Mouse (Mus musculus) myocyte (in vitro differentiated cells): Measurements from ENCODE around the gene Caskin1. TPM values are rescaled to one million over a fixed set of nuclear protein-coding genes. Genes with fewer than 3 reads are reported as not detected.

Experiments
- H3K27me3 ChIP-seq: one replicate; pipeline ENCODE4 v1.6.1; 2011; ENCODE audit not compliant: control insufficient read depth, insufficient read depth, insufficient read length
- H3K36me3 ChIP-seq: one replicate; pipeline ENCODE4 v1.6.1; 2011; ENCODE audit not compliant: control insufficient read depth, insufficient read depth
- H3K4me2 ChIP-seq: one replicate; pipeline ENCODE4 v1.6.1; 2011; ENCODE audit warnings: low read depth, control low read depth
- H3K4me3 ChIP-seq: one replicate; pipeline ENCODE4 v1.5.1; 2011; ENCODE audit warnings: mild to moderate bottlenecking, control low read depth, moderate library complexity
- H3K79me2 ChIP-seq: one replicate; pipeline ENCODE4 v1.6.1; 2011; ENCODE audit not compliant: control insufficient read depth, insufficient read depth
- H3ac ChIP-seq: one replicate; pipeline ENCODE4 v1.6.1; 2011; ENCODE audit not compliant: control insufficient read depth, insufficient read length
- CEBPB ChIP-seq: IDR thresholded peaks from 2 replicates; pipeline ENCODE4 v1.6.1; 2011; ENCODE audit warnings: mild to moderate bottlenecking, moderate library complexity; ENCODE audit not compliant: poor library complexity, insufficient read depth, severe bottlenecking
- E2F4 ChIP-seq: IDR thresholded peaks from one replicate; pipeline ENCODE4 v1.6.1; 2011; ENCODE audit warnings: mild to moderate bottlenecking, control low read depth, moderate library complexity; ENCODE audit not compliant: insufficient read depth
- MAX ChIP-seq: IDR thresholded peaks from one replicate; pipeline ENCODE4 v1.6.1; 2011; ENCODE audit warnings: low read depth, mild to moderate bottlenecking, control low read depth
- MYOD1 ChIP-seq, 3 experiments: IDR thresholded peaks; one replicate each; pipeline ENCODE4 v1.6.1; 2011; ENCODE audit warnings: control low read depth in 2 of 3, low read depth in 2 of 3, mild to moderate bottlenecking in 2 of 3, moderate library complexity in 1 of 3; ENCODE audit not compliant: insufficient read length in 2 of 3, control insufficient read depth in 1 of 3
- MYOG ChIP-seq, 3 experiments: IDR thresholded peaks; one replicate each; pipeline ENCODE4 v1.6.1; 2011; ENCODE audit warnings: control low read depth in 2 of 3, low read depth in 2 of 3, mild to moderate bottlenecking in 2 of 3; ENCODE audit not compliant: insufficient read length in 2 of 3, control insufficient read depth in 1 of 3, insufficient read depth in 1 of 3
- POLR2A ChIP-seq: IDR thresholded peaks from one replicate; pipeline ENCODE4 v1.6.1; 2011; ENCODE audit warnings: low read depth, mild to moderate bottlenecking, control low read depth, moderate library complexity; ENCODE audit not compliant: insufficient read length
- POLR2AphosphoS2 ChIP-seq: IDR thresholded peaks from one replicate; pipeline ENCODE4 v1.6.1; 2011; ENCODE audit warnings: low read depth, control low read depth; ENCODE audit not compliant: insufficient read length
- REST ChIP-seq: IDR thresholded peaks from one replicate; pipeline ENCODE4 v1.6.1; 2011; ENCODE audit warnings: mild to moderate bottlenecking, control low read depth, moderate library complexity; ENCODE audit not compliant: insufficient read depth, insufficient read length
- SRF ChIP-seq: IDR thresholded peaks from one replicate; pipeline ENCODE4 v1.6.1; 2011; ENCODE audit warnings: low read depth; ENCODE audit not compliant: control insufficient read depth, insufficient read length
- TCF12 ChIP-seq: IDR thresholded peaks from one replicate; pipeline ENCODE4 v1.6.1; 2011; ENCODE audit warnings: mild to moderate bottlenecking, control low read depth; ENCODE audit not compliant: poor library complexity, insufficient read depth, severe bottlenecking
- TCF3 ChIP-seq: IDR thresholded peaks from one replicate; pipeline ENCODE4 v1.6.1; 2011; ENCODE audit warnings: low read depth, control low read depth; ENCODE audit not compliant: insufficient read length
- USF1 ChIP-seq: IDR thresholded peaks from one replicate; pipeline ENCODE4 v1.6.1; 2011; ENCODE audit warnings: low read depth, mild to moderate bottlenecking, control low read depth, moderate library complexity
- polyA plus RNA-seq: library from polyadenylated mRNA; unstranded; fragments of >200 nt; fragmentation: generic; extraction: Trizol; gene quantifications from one replicate; pipeline ENCODE4 v1.2.1, GENCODE M21; 2012; ENCODE audit warnings: missing spikeins

Gene Caskin1
- polyA plus RNA-seq, 1 experiment = 0.16 TPM

GRCm38 (mm10) chr17:24546234-24546633, 57.8 kb downstream of the Caskin1 start:
- H3K27me3 ChIP-seq = peaks cover 5% of the 10 kb centered on the region
- H3K36me3 ChIP-seq = no peaks in the 10 kb centered on the region
- H3K4me2 ChIP-seq = no peak overlapping the region
- peaks cover 7% of the 10 kb centered on the region for H3K79me2 ChIP-seq
- no peak overlapping the region for H3K4me3 ChIP-seq
- H3ac ChIP-seq = no peak overlapping the region
- TF ChIP-seq CEBPB (no peak), USF1 (no peak), REST (no peak), TCF12 (no peak)

- Histone ChIP-seq H3ac (no peak overlapping the region), H3K36me3 (no peaks in the 10 kb centered on the region), H3K4me3 (no peak overlapping the region), H3K4me2 (no peak overlapping the region), H3K79me2 (peaks cover 29% of the 10 kb centered on the region), H3K27me3 (peaks cover 5% of the 10 kb centered on the region)
- TF ChIP-seq POLR2A (no peak), POLR2AphosphoS2 (no peak), SRF (no peak), TCF3 (no peak), MYOD1 (IDR thresholded peaks at IDR 0.05; ENCODE audit: control insufficient read depth in 1 of 3, insufficient read length in 2 of 3, low read depth in 2 of 3) (no peak), MYOG (IDR thresholded peaks at IDR 0.05; ENCODE audit: control insufficient read depth in 1 of 3, insufficient read depth in 1 of 3, insufficient read length in 2 of 3, low read depth in 2 of 3) (no peak), CEBPB (no peak), TCF12 (no peak), E2F4 (no peak), REST (no peak), MAX (no peak), USF1 (no peak)
Observed at GRCm38 (mm10) chr17:24548435-24548834, 60.0 kb downstream of the Caskin1 start.

- H3K4me3 ChIP-seq = peak overlapping the region; percentile 42
- TF ChIP-seq POLR2AphosphoS2 (no peak), TCF12 (no peak), MAX (no peak), TCF3 (no peak), MYOD1 (IDR thresholded peaks at IDR 0.05; ENCODE audit: control insufficient read depth in 1 of 3, insufficient read length in 2 of 3, low read depth in 2 of 3) (no peak), USF1 (no peak), CEBPB (no peak), POLR2A (no peak), REST (no peak), E2F4 (no peak), SRF (no peak), MYOG (IDR thresholded peaks at IDR 0.05; ENCODE audit: control insufficient read depth in 1 of 3, insufficient read depth in 1 of 3, insufficient read length in 2 of 3, low read depth in 2 of 3) (no peak)
- peaks cover 36% of the 10 kb centered on the region for H3K79me2 ChIP-seq
Observed at GRCm38 (mm10) chr17:24548921-24549617, 60.7 kb downstream of the Caskin1 start.

DNA sequence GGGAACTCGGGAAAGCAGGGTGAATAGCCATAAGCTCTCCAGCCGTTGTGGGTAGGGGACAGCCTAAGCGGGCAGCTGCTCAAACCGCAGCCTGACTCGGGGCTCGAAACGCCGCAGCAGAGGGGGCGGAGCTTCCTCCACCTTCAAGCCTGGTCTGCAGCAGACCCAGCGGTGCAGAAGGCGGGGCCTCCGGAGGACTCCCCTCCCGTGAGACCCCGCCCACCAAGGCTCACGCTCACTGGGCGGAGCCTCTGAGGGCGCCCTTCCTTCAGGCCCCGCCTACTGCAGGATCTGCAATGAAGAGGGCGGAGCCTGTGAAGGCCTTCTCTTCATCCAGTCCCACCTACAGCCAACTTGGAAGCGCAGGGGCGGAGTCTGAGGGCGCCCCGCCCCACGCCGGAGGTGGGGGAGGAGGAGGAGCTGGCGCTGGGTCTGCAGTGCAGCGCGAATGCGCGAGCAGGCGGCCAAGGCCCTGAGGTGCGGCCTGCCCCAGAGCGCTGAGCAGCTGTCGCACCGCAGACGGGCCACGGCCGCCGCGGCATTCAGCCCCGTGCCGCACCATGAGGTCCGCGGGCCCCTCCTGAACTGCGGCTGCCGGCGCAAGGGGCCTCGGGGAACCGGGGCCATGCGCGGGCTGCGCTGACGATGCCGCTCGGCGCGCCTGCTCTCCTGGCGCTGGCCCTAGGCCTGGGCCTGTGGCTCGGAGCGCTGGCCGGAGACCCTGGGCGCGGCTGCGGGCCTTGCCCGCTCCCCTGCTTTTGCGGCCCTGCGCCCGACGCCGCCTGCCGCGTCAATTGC, 61.4 kb downstream of the Caskin1 start, which contains the start of gene Pkd1:
TSS of gene Pkd1 (plus strand) at position 217 of the 798 bp plus-strand sequence.
- no peaks in the 10 kb centered on the region for H3K36me3 ChIP-seq
- H3ac ChIP-seq = peak within 1 kb of the TSS; percentile 76
- H3K4me3 ChIP-seq = peak within 1 kb of the TSS; percentile 42
- peaks cover 43% of the 10 kb centered on the region for H3K79me2 ChIP-seq
- peaks cover under 1% of the 10 kb centered on the region for H3K27me3 ChIP-seq
- TF ChIP-seq MYOG (IDR thresholded peaks at IDR 0.05; ENCODE audit: control insufficient read depth in 1 of 3, insufficient read depth in 1 of 3, insufficient read length in 2 of 3, low read depth in 2 of 3) (peak in 2 of 3 experiments; percentile 97), TCF3 (peak; percentile 83), POLR2AphosphoS2 (peak; percentile 100), E2F4 (no peak), POLR2A (peak; percentile 97), REST (peak; percentile 27), MYOD1 (IDR thresholded peaks at IDR 0.05; ENCODE audit: control insufficient read depth in 1 of 3, insufficient read length in 2 of 3, low read depth in 2 of 3) (peak in 2 of 3 experiments; percentile 91 to 96), MAX (no peak), CEBPB (no peak)
- H3K4me2 ChIP-seq = peak within 1 kb of the TSS; percentile 91

More at GRCm38 (mm10) chr17:24548921-24549617, 60.7 kb downstream of the Caskin1 start:
- Histone ChIP-seq H3K4me2 (peak overlapping the region; percentile 78), H3K36me3 (no peaks in the 10 kb centered on the region), H3ac (no peak overlapping the region), H3K27me3 (peaks cover 5% of the 10 kb centered on the region)
